Mouse (Mus musculus) layer of hippocampus, adult 11-12 months (tissue): ENCODE results near the gene Ttc7b.
A peak's percentile ranks its signal among the peaks of the same experiment; 100 is the strongest.

Source experiments
- DNase-seq: peaks from one replicate; pipeline ENCODE4 v3.0.0; 2022; ENCODE audit warnings: low spot score

Gene Ttc7b

DNA sequence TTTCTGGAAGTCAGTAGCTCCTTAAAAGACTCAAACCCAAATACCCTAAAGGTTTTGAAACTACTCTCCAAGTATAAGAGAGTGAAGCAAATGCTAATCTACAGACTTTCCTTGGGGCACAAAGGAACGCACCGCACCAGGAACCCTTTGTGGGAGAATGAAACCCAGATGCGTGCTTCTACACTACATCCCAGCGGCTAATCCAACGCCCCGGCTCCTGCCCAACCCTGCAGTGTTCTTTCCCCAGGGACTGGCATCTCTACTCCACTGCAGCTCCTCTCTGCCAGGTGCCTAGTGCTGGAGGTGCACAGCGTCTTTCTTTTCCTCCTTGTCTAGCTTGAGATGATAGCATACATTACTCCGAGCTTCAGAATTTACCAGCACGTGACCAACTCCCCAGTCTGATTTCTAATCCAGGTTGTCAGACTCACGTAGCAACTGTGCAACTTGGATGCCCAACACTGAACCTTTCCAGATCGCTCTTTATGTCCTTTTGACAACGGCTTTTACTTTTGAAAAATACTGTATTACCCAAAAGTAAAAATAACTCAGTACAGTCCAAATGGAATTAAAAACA, 72.8 kb downstream of the Ttc7b start:
- DNase-seq = no peak

- no peak for DNase-seq
These were observed 73.5 kb downstream of the Ttc7b start for GRCm38 (mm10) chr12:100447161-100447560.

- no peak for DNase-seq
These were observed 74.9 kb downstream of the Ttc7b start for GRCm38 (mm10) chr12:100445686-100446085.

DNA sequence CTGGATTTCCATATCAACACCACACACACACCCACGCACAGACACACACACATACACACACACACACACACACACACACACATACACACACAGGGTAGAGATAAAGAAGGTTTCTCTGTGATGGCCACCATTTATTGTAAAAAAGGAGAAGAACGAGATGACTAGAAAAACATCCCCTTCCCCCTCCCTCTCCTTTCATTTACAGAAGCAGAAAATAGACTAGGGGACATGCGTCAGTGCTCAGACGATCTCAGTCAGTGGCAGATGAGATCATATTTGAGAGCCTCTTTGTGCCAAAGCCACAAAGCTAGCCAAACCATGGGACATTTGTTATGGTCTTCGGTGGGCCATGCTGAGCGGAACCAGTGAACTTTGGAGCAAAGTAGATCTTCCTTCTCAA, 75.4 kb downstream of the Ttc7b start:
- DNase-seq = no peak

GRCm38 (mm10) chr12:100444671-100445165, 75.9 kb downstream of the Ttc7b start:
- no peak for DNase-seq

GRCm38 (mm10) chr12:100443452-100443851, 77.2 kb downstream of the Ttc7b start:
- DNase-seq = no peak

- no peak for DNase-seq
These were observed 79.0 kb downstream of the Ttc7b start for GRCm38 (mm10) chr12:100441609-100442008.

DNA sequence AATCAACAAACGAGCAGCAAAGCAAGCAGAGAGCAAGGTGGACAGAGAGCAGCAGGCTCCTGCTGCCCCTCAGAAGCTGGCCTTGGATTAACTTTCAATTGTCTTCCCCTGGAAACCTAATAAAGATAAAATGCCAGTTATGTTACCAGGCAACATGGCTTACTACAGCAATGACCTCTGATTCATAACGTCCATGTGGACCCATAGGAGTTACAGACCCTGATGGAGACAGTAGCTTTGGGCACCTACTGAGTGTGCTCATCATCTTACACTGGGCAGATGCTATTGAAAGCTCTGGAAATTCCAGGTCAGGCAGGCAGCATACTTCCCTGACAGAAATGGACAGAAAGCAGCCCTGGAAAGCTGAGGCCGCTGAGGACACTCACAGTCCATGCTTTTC, 80.7 kb downstream of the Ttc7b start:
- no peak for DNase-seq

DNA sequence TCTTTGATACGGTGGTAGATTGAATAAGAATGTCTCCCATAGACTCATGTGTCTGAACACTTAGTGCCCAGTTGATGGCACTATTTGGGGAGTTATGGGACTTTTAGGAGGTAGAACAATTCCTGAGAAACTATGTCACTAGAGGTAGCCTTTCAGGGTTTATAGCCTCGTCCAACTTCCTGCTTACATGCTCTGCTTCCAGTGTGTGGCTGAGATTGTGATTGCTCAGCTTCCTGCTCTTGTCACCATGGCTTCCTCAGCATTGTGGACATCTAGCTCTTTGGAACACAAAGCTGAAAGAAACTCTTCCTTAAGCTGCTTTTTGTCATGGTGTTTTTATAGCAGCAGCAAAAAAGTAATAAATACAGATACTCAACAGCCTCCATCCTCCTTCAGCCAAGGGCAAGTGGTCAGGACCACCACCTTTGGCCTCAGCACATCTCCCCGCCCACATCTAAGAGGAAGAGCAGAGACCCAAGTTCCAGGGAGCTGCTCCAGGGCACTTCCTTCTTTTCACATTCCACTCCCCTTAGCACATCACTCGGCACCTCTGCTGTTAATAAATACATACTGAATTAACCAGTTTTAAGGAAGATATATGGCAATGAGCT, 81.4 kb downstream of the Ttc7b start:
- DNase-seq = no peak

- no peak for DNase-seq
These were observed 82.1 kb downstream of the Ttc7b start for GRCm38 (mm10) chr12:100438509-100438908.

- DNase-seq = peak; percentile 62
These were observed 82.8 kb downstream of the Ttc7b start for GRCm38 (mm10) chr12:100437862-100438261.

GRCm38 (mm10) chr12:100435763-100436162, 84.9 kb downstream of the Ttc7b start:
- DNase-seq = no peak

DNA sequence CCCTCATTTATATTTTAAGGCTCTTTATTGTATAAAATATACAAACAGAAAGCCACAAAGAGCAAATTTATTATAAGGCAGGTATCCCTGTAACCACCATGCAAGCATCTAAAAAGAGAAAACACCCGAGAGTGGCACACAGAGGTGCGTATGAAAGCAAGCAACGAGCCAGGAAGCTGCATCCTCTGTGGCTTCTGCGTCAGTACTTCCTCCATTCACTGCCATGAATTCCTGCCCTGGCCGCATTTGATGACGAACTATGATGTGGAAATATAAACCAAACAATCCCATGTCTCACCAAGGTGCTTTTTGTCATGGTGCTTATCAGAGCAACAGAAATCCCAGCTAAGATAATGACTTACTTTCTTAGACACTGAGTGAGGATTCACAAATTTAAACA, 88.8 kb downstream of the Ttc7b start:
- no peak for DNase-seq

GRCm38 (mm10) chr12:100429414-100430114, 91.1 kb downstream of the Ttc7b start:
- DNase-seq = peak; percentile 57

GRCm38 (mm10) chr12:100428183-100428582, 92.4 kb downstream of the Ttc7b start:
- DNase-seq = no peak

- DNase-seq = no peak
These were observed 94.4 kb downstream of the Ttc7b start for GRCm38 (mm10) chr12:100426212-100426611.

DNA sequence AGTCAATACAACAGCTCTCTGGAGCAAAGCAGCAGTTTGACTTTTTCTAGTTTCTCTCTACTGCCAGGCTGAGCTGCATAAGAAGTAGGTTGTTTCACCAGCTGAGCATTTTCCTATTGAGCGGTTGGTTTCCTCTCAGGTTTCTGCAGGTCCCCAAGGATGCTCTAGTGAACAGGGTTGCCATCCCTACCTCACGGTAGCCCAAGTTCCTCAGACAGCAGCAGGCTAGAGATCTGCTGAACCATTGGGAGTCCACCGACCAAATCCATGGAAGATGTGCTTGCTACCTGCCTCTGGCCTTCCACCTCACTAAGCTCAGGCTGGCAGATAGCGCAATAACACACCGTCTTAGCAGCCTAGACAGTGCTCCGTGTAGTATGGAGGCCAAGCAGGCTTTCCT, 95.6 kb downstream of the Ttc7b start:
- no peak for DNase-seq

DNA sequence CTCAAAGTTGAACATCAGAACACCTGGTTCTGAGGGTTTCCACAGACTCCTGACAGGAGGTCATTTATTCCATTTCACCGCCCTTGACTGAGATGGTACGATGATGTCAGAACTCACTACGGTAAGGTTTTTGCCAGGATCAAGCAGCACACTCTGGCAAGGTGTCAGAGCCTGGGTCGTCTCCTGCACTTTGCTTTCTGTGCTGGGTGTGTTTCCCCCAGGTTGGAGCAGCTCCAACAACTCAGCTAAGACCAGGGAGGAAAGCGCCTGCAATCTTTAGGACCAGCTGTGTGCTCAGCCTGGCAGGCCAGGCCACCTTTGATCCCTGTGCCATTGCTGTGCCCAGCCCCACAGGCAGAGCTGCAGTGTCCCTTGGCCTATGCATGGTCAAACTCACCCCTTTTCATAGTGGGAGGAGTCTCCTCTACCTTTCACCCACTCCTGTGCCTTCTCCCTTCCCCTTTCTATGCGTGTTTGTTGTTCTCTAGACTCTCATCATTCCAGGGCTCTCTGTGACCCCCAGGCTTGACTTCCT, 98.3 kb downstream of the Ttc7b start:
- DNase-seq = no peak

- DNase-seq = peak; percentile 72
These were observed 99.1 kb downstream of the Ttc7b start for GRCm38 (mm10) chr12:100421538-100421937.

- no peak for DNase-seq
These were observed 99.7 kb downstream of the Ttc7b start for GRCm38 (mm10) chr12:100420903-100421302.

GRCm38 (mm10) chr12:100419946-100420874, 100.4 kb downstream of the Ttc7b start:
- no peak for DNase-seq

DNA sequence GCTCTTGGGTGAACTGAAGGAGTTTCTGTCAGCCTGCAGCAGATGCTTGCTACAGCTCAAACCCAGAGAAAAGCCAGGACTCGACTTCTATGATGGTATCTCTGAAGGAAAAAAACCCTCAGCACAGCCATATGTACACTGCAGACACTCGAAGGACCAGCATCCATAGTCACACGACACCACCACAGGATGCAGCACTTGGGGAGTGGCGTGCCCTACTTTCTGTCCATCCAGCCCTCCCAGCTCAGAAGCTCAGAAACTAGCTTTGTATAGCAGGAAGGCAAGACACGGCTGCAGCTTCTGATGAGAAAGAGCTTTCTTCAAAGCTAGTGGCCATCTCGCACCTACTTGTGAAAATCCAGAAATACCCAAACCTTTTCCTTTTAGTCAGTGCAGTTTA, 104.8 kb downstream of the Ttc7b start:
- DNase-seq = no peak
